Mouse (Mus musculus) kidney, adult 10 weeks (tissue): Measurements from ENCODE around the gene Rsph4a. TPM values are rescaled to one million over a fixed set of nuclear protein-coding genes. Genes with fewer than 3 reads are reported as not detected.

ENCODE experiments used
- polyA plus RNA-seq: library from polyadenylated mRNA; stranded (reverse); fragments of 350-450 nt; fragmentation: Illumina TruSeq; extraction: RNeasy Lipid Tissue Mini Kit (QIAGEN cat#74804); gene quantifications from one replicate; pipeline ENCODE4 v1.2.3, GENCODE M21; 2014; ENCODE audit warnings: low read depth, low replicate concordance

Gene Rsph4a
- polyA plus RNA-seq: 0.28 TPM

GRCm38 (mm10) chr10:33904530-33905481 is at the start of gene Rsph4a:
Rsph4a (plus strand) TSS chr10:33905111.

GRCm38 (mm10) chr10:33857421-33857820 is 47.5 kb upstream of the Rsph4a start, which contains the start of gene Sult3a1:
Sult3a1 (plus strand) TSS chr10:33857721.

DNA sequence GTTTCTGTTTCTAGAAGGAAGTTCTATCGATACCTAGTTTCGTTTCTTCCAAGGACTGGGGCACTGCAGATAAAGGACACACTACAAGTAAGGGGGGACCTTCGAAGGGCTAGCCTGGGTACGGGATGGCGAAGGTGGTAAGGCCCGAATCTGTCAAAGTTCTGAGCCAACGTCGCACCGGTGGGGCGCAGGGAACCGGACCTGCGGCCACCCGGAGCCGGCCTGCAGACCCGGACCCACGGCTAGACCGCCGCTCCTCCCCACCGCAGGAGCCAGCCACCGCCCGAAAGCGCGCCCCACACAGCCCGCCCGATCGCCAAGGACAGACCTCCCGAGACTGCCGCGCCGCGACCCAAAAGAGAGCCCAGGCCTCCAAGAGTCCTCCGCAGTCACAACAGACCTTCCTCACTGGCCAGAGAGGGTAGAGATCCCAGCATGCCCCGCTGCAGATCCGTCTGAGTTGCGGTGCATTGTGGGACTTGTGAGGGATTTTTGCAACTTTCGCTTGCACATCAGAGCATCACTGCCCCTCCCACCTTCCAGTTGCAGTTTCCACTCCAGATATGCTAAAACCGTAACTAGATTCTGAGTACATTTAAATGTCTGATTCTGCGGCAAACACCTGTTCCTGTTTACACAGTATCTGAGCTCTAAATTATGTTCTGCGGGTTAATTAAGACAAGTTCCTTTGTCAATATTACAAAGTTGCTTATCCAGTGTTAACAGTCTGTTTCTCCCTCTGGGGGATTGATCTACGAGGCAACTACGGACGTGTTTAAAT is 46.1 kb downstream of the Rsph4a start, which contains the start of gene Zup1:
Zup1 (minus strand) TSS at position 467 of the 781 bp plus-strand sequence.

Other genes with a start within 250 kb of the Rsph4a start
- gene Sult3a2, start 118.4 kb upstream of the Rsph4a start, polyA plus RNA-seq: not detected
- gene Sult3a1, start 47.4 kb upstream of the Rsph4a start, polyA plus RNA-seq: not detected
- gene Zup1, start 46.2 kb downstream of the Rsph4a start, polyA plus RNA-seq: 29.4 TPM
- gene Rwdd1, start 114.5 kb downstream of the Rsph4a start, polyA plus RNA-seq: 181 TPM
- not detected for gene Trappc3l, start 132.5 kb downstream of the Rsph4a start, polyA plus RNA-seq
- not detected for gene Calhm4, start 139.2 kb downstream of the Rsph4a start, polyA plus RNA-seq
- gene Calhm5, start 191.4 kb downstream of the Rsph4a start, polyA plus RNA-seq: 1.1 TPM
- gene Calhm6, start 222.9 kb downstream of the Rsph4a start, polyA plus RNA-seq: 0.44 TPM